Mouse (Mus musculus) embryonic fibroblast, embryonic 13.5 days (primary cell): Measurements from ENCODE around the gene Arhgef10l. TPM values are rescaled to one million over a fixed set of nuclear protein-coding genes. Genes with fewer than 3 reads are reported as not detected.

ENCODE experiments used
- H3K27ac ChIP-seq: 2 replicates; pipeline ENCODE4 v1.5.1; 2012; ENCODE audit warnings: low read length, control low read depth, inconsistent platforms; ENCODE audit not compliant: insufficient read depth
- H3K4me1 ChIP-seq: 2 replicates; pipeline ENCODE4 v1.6.1; 2011; ENCODE audit warnings: low read length; ENCODE audit not compliant: control insufficient read depth, insufficient read depth
- H3K4me3 ChIP-seq: 2 replicates; pipeline ENCODE4 v1.5.1; 2011; ENCODE audit warnings: mild to moderate bottlenecking, control low read depth, low read length; ENCODE audit not compliant: insufficient read depth
- CTCF ChIP-seq: IDR thresholded peaks from 2 replicates; pipeline ENCODE4 v1.5.1; 2011; ENCODE audit warnings: mild to moderate bottlenecking, control low read depth, low read length, moderate library complexity, borderline replicate concordance; ENCODE audit not compliant: insufficient read depth
- POLR2A ChIP-seq: IDR thresholded peaks from 2 replicates; pipeline ENCODE4 v1.6.1; 2011; ENCODE audit warnings: low read depth, mild to moderate bottlenecking, control low read depth, low read length, moderate library complexity
- polyA plus RNA-seq: library from polyadenylated mRNA; stranded (reverse); fragments of >200 nt; gene quantifications from 2 replicates; pipeline ENCODE4 v1.2.4, GENCODE M21; 2011; ENCODE audit warnings: low read depth; ENCODE audit not compliant: missing spikeins, insufficient read length

The Arhgef10l gene
- polyA plus RNA-seq, 1 experiment, result 12.6 TPM

DNA sequence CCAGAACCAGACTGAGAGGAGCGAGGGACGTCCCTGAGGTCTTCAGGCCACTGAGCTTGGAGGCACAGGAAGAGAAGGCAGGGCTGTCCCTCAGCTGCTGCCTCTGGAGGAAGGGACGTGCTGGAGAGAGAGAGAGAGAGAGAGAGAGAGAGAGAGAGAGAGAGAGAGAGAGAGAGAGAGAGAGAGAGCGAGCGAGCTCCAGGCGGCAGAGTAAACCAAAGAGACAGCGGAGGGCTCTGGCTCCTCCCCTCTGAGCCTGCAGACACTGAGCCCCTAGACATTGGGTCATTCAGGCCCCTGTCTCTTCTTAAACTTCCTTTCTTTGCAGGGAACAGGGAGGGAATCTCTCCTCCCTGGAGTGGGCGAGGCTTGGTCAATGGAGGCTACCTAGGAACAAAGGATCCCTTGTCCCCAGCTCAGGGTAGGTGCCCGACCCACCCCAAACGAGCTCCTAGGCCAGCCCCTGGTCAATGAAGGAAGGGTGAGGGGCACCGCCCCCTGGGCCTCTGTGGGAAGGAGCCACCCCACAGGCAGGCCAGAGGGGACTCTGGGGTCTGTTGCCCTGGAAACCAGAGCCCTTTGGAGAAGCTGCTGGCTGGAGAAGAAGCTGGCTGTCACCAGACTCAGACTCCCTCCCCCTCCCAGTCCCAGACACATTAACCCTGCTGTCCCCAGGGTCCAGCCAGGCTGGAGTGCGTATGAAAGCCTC, 41.2 kb downstream of the Arhgef10l start:
- no peak overlapping the region for H3K4me3 ChIP-seq
- no peak for TF ChIP-seq CTCF
- no peak overlapping the region for H3K27ac ChIP-seq
- no peaks in the 10 kb centered on the region; the same call in 1 of the 2 replicates for H3K4me1 ChIP-seq

DNA sequence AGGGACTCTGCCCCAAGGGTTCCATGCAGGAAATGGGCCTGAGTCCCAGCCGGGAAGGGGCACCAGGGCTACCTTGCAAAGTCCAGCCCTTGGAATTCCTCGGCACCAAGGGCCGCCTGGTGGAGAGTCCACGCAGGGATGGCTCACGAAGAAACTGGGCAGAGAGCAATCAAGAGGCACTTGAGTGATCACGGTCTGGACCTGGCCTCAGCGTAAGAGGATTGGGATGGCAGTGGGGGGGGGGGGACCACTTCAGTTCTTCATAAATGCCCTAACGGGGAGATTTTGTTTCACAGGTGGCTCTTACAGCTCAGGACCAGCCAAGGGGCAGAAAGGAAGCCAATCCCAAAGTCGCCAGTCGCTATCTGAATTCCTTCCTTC, 41.7 kb downstream of the Arhgef10l start:
- H3K27ac ChIP-seq, result no peak overlapping the region
- no peaks in the 10 kb centered on the region; the same call in 1 of the 2 replicates for H3K4me1 ChIP-seq
- no peak for TF ChIP-seq CTCF
- no peak for TF ChIP-seq POLR2A
- H3K4me3 ChIP-seq, result no peak overlapping the region

DNA sequence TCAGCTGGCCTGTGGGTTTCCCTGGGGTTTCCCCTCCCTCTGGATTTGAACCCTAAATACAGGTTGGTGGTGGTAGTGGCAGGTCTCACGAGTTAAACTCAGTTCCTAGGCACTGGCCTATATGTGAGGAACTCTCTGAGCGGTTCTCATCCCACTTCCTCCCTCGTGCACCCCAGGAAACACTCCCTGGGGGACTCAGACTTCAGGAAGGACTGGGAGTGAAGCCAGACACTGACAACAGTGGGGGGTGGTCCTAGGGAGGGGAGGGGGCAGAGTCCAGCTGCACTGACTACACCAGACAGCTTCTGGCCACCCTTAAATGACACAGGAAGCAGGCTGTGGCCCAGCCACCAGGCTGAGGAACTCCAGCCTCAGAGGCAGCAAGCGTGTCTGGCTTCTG, 43.0 kb downstream of the Arhgef10l start:
- Histone ChIP-seq H3K4me3 (no peak overlapping the region), H3K4me1 (no peaks in the 10 kb centered on the region; the same call in 1 of the 2 replicates), H3K27ac (no peak overlapping the region)
- TF ChIP-seq POLR2A (no peak), CTCF (no peak)

DNA sequence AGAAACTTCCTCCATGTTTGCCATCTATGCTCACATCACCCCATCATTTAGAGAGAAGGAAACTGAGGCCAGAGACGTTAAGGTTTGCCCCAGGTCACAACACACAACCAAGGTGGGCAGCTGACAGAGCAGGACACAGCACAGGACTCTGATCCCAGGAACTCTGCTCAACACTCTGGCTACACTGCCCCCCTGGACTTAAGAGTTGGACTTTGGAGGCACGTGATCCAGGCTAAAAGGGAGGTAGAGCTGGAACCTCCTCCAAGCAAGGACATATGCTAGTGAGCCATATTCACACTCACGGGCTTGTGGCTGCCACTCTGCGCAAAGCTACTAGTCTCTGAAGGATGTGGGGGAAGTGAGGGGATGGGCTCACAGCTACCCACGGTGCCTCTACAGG, 45.3 kb downstream of the Arhgef10l start:
- H3K27ac ChIP-seq, result no peak overlapping the region
- no peak overlapping the region for H3K4me3 ChIP-seq
- H3K4me1 ChIP-seq, result no peaks in the 10 kb centered on the region; the same call in 1 of the 2 replicates
- TF ChIP-seq POLR2A (no peak), CTCF (no peak)

DNA sequence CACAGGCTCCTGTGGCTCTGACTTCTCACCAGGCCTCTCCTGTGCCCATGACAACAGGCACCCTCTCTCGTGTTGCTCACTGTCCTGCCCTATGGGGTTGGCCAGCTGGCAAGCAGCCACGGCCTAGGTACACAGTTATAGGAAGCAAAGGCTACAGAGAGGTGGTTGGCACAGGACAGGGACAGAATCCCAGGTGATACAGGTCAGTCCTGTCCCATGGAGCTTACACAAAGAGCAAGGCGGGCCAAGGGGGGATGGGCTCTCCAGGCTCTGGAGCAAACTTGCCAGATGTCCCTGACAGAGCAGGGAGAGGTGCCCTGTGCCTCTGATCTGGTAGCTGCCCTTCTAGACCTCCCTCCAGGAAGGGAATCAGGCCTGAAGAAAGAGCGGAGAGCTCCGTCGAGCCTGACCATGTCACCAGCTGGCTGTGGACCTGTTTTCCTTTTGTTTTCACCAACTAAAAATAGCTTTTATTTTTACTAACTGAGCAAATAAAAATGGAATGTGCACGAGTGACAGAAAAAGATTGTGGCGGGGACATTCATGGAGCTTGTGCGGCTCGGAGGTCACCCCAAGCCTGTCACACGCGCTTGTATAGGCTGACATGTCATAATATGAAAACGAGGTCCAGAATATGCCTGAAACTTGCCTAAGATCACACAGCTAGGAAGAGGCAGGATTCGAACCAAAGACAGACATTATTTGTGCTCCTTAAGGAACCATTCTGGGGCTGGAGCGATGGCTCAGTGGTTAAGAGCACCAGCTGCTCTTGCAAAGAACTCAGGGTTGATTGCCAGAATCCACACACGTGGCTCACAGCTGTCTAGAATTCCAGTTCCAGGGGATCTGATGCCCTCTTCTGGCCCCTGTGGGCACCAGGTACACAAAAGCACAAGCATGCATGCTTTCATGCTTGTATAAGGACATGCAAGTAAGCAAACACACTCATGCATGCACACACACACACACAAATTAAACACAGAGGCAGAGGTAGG, 48.1 kb downstream of the Arhgef10l start:
- Histone ChIP-seq H3K27ac (no peak overlapping the region), H3K4me3 (no peak overlapping the region)
- TF ChIP-seq POLR2A, result no peak

DNA sequence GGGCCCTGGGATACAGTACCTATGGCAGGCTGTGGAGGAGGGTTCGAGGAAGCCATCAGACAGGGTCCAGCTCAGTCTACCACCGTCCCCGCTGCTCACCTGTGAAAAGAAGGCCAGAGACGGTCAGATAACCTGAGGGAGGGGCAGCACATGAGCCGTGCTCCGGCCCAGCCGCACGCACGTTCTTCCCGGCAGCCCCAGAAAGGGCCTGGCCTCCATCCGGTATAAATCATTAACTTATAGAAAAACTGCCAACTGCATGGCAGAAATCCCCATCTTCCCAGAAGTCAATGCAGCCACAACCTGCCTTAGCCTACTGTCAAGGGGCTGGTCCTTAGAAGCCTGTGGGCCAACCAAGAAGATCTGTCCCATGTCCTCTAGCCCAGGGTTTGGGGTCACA, 48.9 kb downstream of the Arhgef10l start:
- TF ChIP-seq POLR2A, result no peak
- no peak for TF ChIP-seq CTCF
- Histone ChIP-seq H3K4me1 (no peaks in the 10 kb centered on the region), H3K4me3 (no peak overlapping the region), H3K27ac (no peak overlapping the region)

More for the DNA sequence above, 48.1 kb downstream of the Arhgef10l start:
- no peaks in the 10 kb centered on the region for H3K4me1 ChIP-seq

DNA sequence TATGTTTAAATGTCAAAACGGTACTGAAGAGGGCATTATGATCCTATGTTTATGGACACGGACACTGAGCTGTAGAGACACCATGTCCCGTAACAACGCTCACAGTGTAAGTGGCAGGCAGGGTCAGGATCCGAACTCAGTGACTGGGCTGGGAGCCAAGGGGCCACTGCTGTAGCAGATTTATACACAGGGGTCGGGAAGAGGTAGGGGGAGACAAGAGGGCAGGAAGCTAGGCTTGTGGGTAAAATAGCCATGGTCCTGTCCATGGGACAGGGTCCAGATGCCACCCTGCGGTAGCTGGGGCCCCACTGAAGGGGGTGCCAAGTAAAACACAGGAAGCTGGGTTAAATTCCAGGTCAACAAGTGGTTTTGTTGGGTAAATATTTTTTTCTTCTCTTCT, 49.6 kb downstream of the Arhgef10l start:
- Histone ChIP-seq H3K4me3 (no peak overlapping the region), H3K27ac (no peak overlapping the region), H3K4me1 (0 out of 2 replicates have a peak, but pooled peaks cover 3% of the 10 kb centered on the region)
- TF ChIP-seq CTCF (no peak), POLR2A (no peak)

DNA sequence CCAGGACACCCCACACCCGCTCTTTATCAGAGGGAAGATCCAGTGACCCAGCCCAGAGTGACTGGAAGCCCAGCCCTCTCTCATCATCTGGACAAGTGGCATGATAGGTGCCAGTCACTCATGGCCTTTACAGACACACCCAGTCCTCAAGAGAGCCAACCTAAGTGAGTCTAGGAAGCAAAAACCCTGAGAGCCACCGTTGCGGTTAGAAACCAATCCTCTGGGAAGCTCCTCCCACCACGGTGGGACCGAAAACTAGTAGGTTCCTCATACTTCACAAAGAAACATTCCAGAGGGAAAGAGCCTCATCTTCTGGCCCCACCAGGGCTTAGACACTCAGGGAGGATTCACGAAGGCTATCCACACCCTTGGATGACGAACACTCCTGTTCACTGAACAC, 50.0 kb downstream of the Arhgef10l start:
- Histone ChIP-seq H3K27ac (no peak overlapping the region), H3K4me1 (peaks cover 5% of the 10 kb centered on the region; the same call in 1 of the 2 replicates), H3K4me3 (no peak overlapping the region)
- TF ChIP-seq POLR2A, result no peak
- TF ChIP-seq CTCF, result no peak

DNA sequence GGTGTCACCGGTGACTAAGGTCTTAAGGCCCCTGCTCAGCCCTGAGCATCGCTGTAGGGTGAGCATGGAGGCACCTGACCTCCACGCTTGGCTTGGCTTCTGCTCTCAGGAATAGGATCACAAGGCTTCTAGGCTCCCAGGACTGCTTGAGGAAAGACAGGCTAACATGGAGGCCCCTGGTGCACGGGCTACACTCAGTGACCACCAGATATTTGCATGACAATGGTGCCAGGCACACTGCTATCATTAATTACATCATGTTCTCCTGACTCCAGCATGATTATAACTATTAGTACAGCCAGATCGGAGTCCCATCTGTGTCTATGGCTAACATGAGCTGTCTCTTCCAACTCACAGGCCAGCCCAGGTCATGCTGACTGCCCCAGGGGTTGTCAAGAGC, 51.3 kb downstream of the Arhgef10l start:
- TF ChIP-seq CTCF (no peak), POLR2A (no peak)
- H3K4me1 ChIP-seq, result peaks cover 5% of the 10 kb centered on the region; the same call in 1 of the 2 replicates
- no peak overlapping the region for H3K27ac ChIP-seq
- no peak overlapping the region for H3K4me3 ChIP-seq

DNA sequence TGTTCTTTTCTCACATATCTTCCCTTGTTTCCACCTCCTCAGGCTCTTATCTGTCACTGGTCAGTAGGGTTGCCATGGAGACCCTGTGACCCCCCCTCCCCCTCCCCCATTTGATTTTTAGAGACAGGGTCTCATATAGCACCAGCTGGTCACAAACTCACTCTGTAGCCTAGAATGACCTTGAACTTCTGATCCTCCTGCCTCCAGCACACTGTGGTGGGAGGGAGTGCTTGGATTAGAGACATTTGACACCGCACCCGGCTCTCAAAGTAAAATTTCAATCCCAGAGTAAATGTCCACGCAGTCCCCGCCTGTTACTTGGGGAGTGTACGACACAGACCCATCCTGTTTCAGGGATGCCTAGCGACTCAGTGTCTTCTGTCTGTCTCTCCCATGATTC, 51.7 kb downstream of the Arhgef10l start:
- TF ChIP-seq POLR2A, result no peak
- TF ChIP-seq CTCF, result no peak
- Histone ChIP-seq H3K27ac (no peak overlapping the region), H3K4me1 (peaks cover 5% of the 10 kb centered on the region; the same call in 1 of the 2 replicates), H3K4me3 (no peak overlapping the region)
